Mouse (Mus musculus) spleen, postnatal 10 days (tissue): Measurements from ENCODE around the gene Ldlrad3.

Experiments
- DNase-seq, 2 experiments: peaks; one replicate each; pipeline ENCODE4 v3.0.0; 2021 to 2022; ENCODE audit warnings: low spot score in 2 of 2

Gene Ldlrad3

DNA sequence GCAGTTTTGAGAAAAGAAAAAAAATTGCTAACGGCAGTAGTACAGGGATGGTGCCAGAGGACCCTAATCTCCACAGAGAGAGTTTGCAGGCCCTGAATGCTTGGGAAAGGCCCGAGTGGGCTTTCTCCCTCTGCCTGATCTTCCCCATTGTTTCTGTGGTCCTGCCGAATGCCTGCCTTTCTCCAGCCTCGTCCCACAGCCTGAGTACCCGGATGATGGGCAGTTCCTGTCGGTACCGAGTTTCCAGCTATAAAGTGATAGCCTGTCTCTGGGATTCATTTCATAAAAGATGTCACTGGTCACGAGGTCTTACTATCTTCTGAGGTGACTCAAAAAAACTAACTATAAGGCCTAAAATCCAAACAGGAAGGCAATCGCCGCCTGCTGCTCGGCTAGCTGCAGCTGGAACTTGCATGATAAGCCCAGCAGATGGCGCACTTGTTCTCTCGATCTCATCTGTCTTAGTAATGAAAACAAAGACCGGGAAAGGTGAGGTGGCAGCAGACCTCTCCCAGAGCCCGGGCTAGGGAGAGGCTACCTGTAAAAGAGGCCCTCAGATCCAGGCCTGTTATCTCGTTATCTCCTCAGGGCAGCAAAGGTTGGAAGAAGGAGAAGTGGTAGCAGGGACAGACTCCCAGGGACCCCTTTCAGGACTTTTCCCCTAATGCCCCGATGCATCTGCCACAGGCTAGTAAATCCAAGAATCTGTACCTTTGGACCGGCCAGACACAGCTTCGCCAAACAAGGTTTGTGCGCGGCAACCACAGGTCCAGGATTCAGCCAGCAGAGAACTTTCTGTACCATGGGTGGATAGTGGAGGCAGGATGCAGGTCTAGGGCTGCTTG, 280.4 kb downstream of the Ldlrad3 start:
- peak; percentile 39 to 78 for DNase-seq

DNA sequence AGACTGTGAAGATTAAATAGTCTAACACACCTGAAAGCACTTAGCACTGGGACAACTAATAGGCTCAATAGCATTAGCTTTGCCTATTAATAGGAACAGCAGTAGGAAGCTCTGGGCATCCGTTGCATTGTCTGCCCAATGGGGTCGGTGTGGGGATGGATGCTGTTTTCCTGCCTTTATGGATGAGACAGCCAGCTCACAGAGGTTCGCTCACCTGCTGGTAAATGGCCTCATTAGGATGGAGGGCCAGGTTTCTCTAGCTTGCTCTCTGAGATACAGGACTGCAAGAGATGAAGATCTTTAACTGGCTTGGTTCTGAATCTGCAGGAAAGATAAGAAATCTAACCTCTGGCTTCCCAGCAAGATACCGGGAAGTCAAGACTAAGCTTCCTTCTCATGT, 284.0 kb downstream of the Ldlrad3 start:
- no peak for DNase-seq
